Mouse (Mus musculus) midbrain, embryonic 11.5 days (tissue): ENCODE data around the gene Dtymk. TPM values are rescaled to one million over a fixed set of nuclear protein-coding genes. Genes with fewer than 3 reads are reported as not detected.

Experiments used
- polyA plus RNA-seq: library from polyadenylated mRNA; unstranded; fragments of >200 nt; fragmentation: Nextera tagmentation; extraction: Ambion mirVana; gene quantifications from 2 replicates; pipeline ENCODE4 v1.2.1, GENCODE M21; 2014

Dtymk gene
- polyA plus RNA-seq, 1 experiment from 2014 or later: 230 TPM

Other genes with a start within 250 kb of the Dtymk start
- gene Stk25, start 143.3 kb downstream of the Dtymk start, polyA plus RNA-seq: 187 and 198 TPM in 2 replicates
- gene Bok, start 116.3 kb downstream of the Dtymk start, polyA plus RNA-seq: 26.6 and 31.3 TPM in 2 replicates
- 94.2 and 103 TPM in 2 replicates for gene Atg4b, start 50.4 kb downstream of the Dtymk start, polyA plus RNA-seq
- 37.5 and 39.8 TPM in 2 replicates for gene Thap4, start 47.1 kb downstream of the Dtymk start, polyA plus RNA-seq
- gene Ing5, start 2.0 kb upstream of the Dtymk start, polyA plus RNA-seq: 16.4 and 17.8 TPM in 2 replicates
- gene D2hgdh, start 23.0 kb upstream of the Dtymk start, polyA plus RNA-seq: 10.2 and 12.1 TPM in 2 replicates
- not detected in 2 replicates for gene Gal3st2, start 59.4 kb upstream of the Dtymk start, polyA plus RNA-seq
- not detected in 2 replicates for gene Gal3st2b, start 116.4 kb upstream of the Dtymk start, polyA plus RNA-seq
- not detected in 2 replicates for gene Gal3st2c, start 188.6 kb upstream of the Dtymk start, polyA plus RNA-seq
- not detected in 2 replicates for gene Neu4, start 218.5 kb upstream of the Dtymk start, polyA plus RNA-seq